Mouse (Mus musculus) brown adipose tissue, adult 24 weeks (tissue): ENCODE data around the gene Mocs1. TPM values are rescaled to one million over a fixed set of nuclear protein-coding genes. Genes with fewer than 3 reads are reported as not detected.

Source experiments
- H3K27ac ChIP-seq: fragments of 200-500 bp; replicated peaks from 2 replicates; pipeline ENCODE4 v1.5.1; 2012; ENCODE audit warnings: low read depth, mild to moderate bottlenecking, low read length
- H3K4me1 ChIP-seq: fragments of 200-500 bp; 2 replicates; pipeline ENCODE4 v1.6.1; 2012; ENCODE audit warnings: low read length, mixed read lengths; ENCODE audit not compliant: control insufficient read depth, insufficient read depth, insufficient read length
- H3K4me3 ChIP-seq: fragments of 200-500 bp; 2 replicates; pipeline ENCODE4 v1.5.1; 2012; ENCODE audit warnings: low read depth, mild to moderate bottlenecking, low read length, moderate library complexity; ENCODE audit not compliant: insufficient read depth
- polyA plus RNA-seq: library from polyadenylated mRNA; stranded (reverse); fragments of >200 nt; gene quantifications from 2 replicates; pipeline ENCODE4 v1.2.4, GENCODE M21; 2012; ENCODE audit not compliant: missing spikeins, insufficient read depth, insufficient read length

Gene Mocs1
- 24.1 and 27.9 TPM in 2 replicates for polyA plus RNA-seq

- peak within 1 kb of the TSS; percentile 76 for H3K4me3 ChIP-seq
- H3K27ac ChIP-seq: peak within 1 kb of the TSS; percentile 74
- H3K4me1 ChIP-seq: peaks cover 30% of the 10 kb centered on the region
Observed at GRCm38 (mm10) chr17:49428239-49428688, at the start of gene Mocs1. Mocs1 (plus strand) TSS chr17:49428362.

DNA sequence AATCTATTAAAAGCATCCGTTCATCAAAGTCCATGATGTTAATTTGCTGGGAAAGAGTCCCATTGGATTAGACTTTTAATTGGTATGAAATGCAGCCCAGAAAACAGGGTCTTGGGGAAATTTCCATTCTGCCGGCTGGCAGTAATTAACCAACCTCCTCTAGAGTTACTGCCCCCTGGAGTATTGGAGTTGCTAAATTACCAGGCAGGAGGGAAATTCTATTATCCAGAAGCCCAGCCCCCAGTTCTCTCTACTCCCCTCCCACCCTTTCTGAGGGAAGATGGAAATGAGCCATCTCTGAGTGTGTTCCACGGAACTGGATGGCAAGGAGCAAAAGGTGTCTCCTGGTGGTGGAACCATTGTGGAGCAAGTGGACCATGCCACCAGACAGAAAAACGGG, 48.5 kb upstream of the Mocs1 start:
- Histone ChIP-seq H3K27ac (no peak overlapping the region), H3K4me1 (no peaks in the 10 kb centered on the region), H3K4me3 (no peak overlapping the region)

GRCm38 (mm10) chr17:49384217-49384943, 43.8 kb upstream of the Mocs1 start:
- Histone ChIP-seq H3K27ac (no peak overlapping the region), H3K4me3 (no peak overlapping the region), H3K4me1 (no peaks in the 10 kb centered on the region)

- H3K27ac ChIP-seq: no peak overlapping the region
- no peak overlapping the region for H3K4me3 ChIP-seq
- H3K4me1 ChIP-seq: no peaks in the 10 kb centered on the region
Observed at GRCm38 (mm10) chr17:49387741-49388140, 40.4 kb upstream of the Mocs1 start.

- H3K4me3 ChIP-seq: no peak overlapping the region
- no peaks in the 10 kb centered on the region for H3K4me1 ChIP-seq
- H3K27ac ChIP-seq: no peak overlapping the region
Observed at GRCm38 (mm10) chr17:49392751-49393150, 35.4 kb upstream of the Mocs1 start.

- H3K27ac ChIP-seq: no peak overlapping the region
- H3K4me3 ChIP-seq: no peak overlapping the region
- H3K4me1 ChIP-seq: no peaks in the 10 kb centered on the region
Observed at GRCm38 (mm10) chr17:49394836-49395235, 33.3 kb upstream of the Mocs1 start.

GRCm38 (mm10) chr17:49399605-49400004, 28.6 kb upstream of the Mocs1 start:
- no peak overlapping the region for H3K4me3 ChIP-seq

GRCm38 (mm10) chr17:49400130-49400529, 28.0 kb upstream of the Mocs1 start:
- Histone ChIP-seq H3K4me1 (no peaks in the 10 kb centered on the region), H3K27ac (no peak overlapping the region), H3K4me3 (no peak overlapping the region)

More at GRCm38 (mm10) chr17:49399605-49400004, 28.6 kb upstream of the Mocs1 start:
- H3K27ac ChIP-seq: no peak overlapping the region
- H3K4me1 ChIP-seq: no peaks in the 10 kb centered on the region

- Histone ChIP-seq H3K4me1 (no peaks in the 10 kb centered on the region), H3K4me3 (no peak overlapping the region), H3K27ac (no peak overlapping the region)
Observed at GRCm38 (mm10) chr17:49403151-49403550, 25.0 kb upstream of the Mocs1 start.

GRCm38 (mm10) chr17:49405927-49406326, 22.2 kb upstream of the Mocs1 start:
- no peak overlapping the region for H3K27ac ChIP-seq
- no peak overlapping the region for H3K4me3 ChIP-seq

DNA sequence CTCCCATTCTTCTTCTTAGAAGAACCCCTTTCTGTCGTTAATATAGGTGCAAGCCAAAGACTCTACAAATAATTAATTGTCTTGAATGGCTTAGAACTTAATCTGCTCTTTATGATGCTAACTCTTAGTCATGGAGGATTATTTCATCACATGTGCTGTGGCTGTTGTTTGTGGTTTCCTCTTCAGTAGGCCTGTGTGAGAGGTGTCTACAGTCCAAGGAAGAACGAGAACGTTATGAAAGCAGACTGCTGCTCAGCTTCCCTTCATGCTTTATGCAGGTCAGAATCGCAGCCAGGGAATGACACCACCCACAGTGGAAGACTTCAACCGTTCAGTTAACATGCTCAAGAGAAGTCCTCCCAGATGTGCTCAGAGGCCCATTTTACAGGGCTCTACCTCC, 15.2 kb upstream of the Mocs1 start:
- H3K4me1 ChIP-seq: no peaks in the 10 kb centered on the region
- H3K4me3 ChIP-seq: no peak overlapping the region
- no peak overlapping the region for H3K27ac ChIP-seq

More at GRCm38 (mm10) chr17:49405927-49406326, 22.2 kb upstream of the Mocs1 start:
- H3K4me1 ChIP-seq: no peaks in the 10 kb centered on the region

GRCm38 (mm10) chr17:49413554-49413953, 14.6 kb upstream of the Mocs1 start:
- Histone ChIP-seq H3K4me3 (no peak overlapping the region), H3K4me1 (no peaks in the 10 kb centered on the region), H3K27ac (no peak overlapping the region)

GRCm38 (mm10) chr17:49416228-49416627, 11.9 kb upstream of the Mocs1 start:
- H3K27ac ChIP-seq: no peak overlapping the region
- H3K4me1 ChIP-seq: no peaks in the 10 kb centered on the region
- H3K4me3 ChIP-seq: no peak overlapping the region

- Histone ChIP-seq H3K4me3 (no peak overlapping the region), H3K27ac (no peak overlapping the region), H3K4me1 (no peaks in the 10 kb centered on the region)
Observed at GRCm38 (mm10) chr17:49419813-49420212, 8.3 kb upstream of the Mocs1 start.

- Histone ChIP-seq H3K4me3 (no peak overlapping the region), H3K27ac (no peak overlapping the region), H3K4me1 (no peaks in the 10 kb centered on the region)
Observed at GRCm38 (mm10) chr17:49422286-49423066, 5.7 kb upstream of the Mocs1 start.

- no peaks in the 10 kb centered on the region for H3K4me1 ChIP-seq
- no peak overlapping the region for H3K27ac ChIP-seq
Observed at GRCm38 (mm10) chr17:49423067-49423325, 5.2 kb upstream of the Mocs1 start.

More at GRCm38 (mm10) chr17:49423067-49423325, 5.2 kb upstream of the Mocs1 start:
- H3K4me3 ChIP-seq: no peak overlapping the region
